Mouse (Mus musculus) right cerebral cortex, postnatal 14 days (tissue): ENCODE results near the gene Kmt5b.

Experiments
- DNase-seq: peaks from one replicate; pipeline ENCODE4 v3.0.0; 2022

The Kmt5b gene

GRCm38 (mm10) chr19:3768697-3769383 is 1.6 kb downstream of the Kmt5b start:
- DNase-seq: peak; percentile 90

GRCm38 (mm10) chr19:3769533-3769932 is 2.3 kb downstream of the Kmt5b start:
- no peak for DNase-seq

DNA sequence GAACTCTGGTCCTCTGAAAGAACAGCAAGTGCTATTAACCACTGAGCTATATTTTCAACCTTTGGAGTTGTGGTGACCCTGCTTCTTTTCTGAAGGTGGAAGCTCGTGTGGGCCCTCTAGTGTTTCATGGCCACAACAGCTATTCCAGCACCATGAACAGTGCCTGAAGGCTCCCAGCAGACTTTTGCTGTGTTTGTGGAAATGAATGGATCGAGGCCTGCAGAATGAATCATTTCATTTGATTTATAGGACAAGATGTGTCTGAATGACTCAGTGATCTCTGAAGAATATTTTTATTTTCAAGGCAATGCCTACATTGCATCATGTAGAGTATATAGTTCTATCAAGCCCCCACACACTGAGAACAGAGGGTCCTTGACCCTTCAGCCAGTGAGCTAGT is 6.9 kb downstream of the Kmt5b start:
- DNase-seq: no peak

DNA sequence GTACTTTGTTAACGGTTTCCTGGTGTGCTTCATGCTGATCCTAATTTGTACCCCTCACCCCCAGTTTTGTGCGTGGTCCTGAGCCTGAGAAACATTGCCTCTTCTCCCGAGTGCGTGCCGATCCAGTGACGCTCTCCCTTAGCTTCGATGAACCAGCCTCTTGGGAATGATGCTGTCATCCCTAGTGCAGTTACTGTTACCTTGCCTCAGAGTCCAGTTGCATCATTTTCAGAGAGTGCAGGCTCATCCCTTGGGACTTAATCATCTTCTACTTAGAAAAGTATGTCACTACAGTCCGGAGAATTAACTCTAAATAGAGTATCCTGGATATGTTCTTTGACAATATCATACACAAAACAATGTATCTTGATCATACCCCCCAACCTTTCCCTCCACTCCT is 11.5 kb downstream of the Kmt5b start:
- DNase-seq: no peak

GRCm38 (mm10) chr19:3790077-3790476 is 22.9 kb downstream of the Kmt5b start:
- DNase-seq: no peak

DNA sequence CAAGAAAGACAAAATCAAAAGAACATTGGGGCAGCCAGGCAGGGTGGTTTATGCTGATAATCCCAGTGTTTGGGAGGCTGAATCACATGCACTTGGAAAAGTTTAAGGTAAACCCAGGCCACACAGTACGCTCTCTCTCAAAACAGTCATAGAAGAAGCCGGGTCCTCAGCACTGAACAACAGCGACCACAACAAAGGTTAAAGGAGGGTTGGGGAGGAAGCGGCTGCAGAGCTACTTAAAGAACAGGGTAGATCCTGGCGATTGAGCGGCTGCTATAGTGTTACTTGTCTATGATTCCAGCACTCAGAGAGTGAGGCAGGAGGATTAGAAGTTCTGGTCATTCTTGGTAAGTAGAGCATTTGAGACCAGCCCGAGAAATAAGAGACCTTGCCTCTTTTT is 38.3 kb downstream of the Kmt5b start:
- no peak for DNase-seq

- DNase-seq: no peak
These were observed 43.5 kb downstream of the Kmt5b start for GRCm38 (mm10) chr19:3810536-3811233.

DNA sequence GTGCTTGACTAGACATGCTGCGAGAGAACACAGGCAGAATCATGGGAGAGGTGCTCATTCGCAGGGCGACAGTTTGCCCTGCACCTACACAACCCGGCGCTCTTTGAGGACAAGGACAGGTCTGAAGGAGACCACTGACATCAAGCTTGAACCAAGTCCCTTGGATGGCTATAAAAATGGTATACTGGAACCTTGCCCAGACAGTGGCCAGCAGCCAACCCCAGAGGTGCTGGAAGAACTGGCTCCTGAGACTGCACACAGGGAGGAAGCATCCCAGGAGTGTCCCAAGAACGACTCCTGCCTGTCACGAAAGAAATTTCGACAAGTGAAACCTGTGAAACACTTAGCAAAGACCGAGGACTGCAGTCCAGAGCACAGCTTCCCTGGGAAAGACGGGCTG is 47.2 kb downstream of the Kmt5b start:
- DNase-seq: no peak

DNA sequence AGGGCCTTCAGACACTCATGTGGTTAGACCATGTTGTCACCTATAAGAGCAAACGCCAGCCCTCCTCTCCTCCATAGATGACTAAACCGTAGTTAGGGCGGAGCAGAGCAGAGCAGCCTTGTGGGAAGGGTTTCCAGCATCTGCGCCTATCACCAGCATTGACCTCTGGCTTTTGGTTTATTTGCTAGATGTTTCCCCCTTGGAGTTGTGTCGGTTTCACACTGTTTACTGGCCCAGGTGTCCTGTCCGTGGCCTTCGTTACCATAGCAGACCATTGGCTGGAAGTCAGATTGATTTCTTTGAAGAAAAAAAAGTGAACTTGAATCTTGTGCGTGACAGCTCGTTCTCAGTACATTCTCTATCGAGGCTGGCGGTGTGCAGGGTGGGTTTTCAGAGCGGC is 48.6 kb downstream of the Kmt5b start:
- no peak for DNase-seq

DNA sequence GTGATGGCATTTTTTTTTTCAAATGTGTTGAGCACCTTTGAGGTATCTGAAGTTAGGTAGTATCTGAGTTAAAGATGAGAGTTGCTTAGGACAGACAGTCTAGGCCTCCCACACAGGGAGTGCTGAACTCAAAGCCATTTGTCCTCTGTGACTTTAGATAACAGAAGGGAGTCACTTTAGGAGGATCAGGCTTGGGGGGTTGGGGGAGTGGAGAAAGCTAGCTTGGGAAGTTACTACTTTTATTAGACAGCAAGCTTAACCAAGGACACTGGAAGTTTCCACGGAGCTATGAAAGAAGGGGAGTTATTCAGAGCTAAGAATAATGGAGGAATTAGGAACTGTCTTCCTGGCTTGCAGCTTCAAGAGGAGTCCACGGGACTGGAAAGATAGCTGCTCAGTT is 51.9 kb downstream of the Kmt5b start:
- no peak for DNase-seq

DNA sequence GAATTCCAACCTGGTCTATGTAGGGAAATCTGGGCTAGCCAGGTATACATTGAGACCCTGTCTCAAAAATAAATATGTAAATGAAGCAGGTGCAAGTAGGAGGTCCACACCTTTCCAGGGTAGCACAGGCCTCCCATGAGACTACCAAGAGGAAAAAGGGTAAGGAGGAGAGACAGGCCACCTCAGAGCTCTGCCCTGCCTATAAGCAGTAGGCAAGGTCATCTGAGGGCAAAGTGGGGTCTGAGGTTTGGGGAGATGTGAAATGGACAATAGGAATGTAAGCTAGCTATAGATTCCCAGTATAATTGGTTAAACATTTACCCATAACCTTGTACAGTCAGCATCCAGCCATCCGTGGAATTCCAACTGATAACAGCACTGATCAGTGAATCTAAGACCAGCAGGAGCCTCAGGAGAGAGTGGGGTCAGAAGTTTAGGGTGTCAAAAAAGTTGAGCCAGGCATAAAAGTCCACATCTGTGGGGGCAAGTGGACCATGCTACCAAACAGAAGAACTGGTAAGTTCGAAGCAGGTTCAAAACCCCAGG is 52.8 kb downstream of the Kmt5b start:
- DNase-seq: no peak

GRCm38 (mm10) chr19:3825044-3825443 is 57.8 kb downstream of the Kmt5b start:
- no peak for DNase-seq

GRCm38 (mm10) chr19:3829863-3830262 is 62.6 kb downstream of the Kmt5b start:
- DNase-seq: no peak

GRCm38 (mm10) chr19:3831716-3832115 is 64.5 kb downstream of the Kmt5b start:
- no peak for DNase-seq

GRCm38 (mm10) chr19:3832851-3833353 is 65.7 kb downstream of the Kmt5b start:
- DNase-seq: peak; percentile 18

DNA sequence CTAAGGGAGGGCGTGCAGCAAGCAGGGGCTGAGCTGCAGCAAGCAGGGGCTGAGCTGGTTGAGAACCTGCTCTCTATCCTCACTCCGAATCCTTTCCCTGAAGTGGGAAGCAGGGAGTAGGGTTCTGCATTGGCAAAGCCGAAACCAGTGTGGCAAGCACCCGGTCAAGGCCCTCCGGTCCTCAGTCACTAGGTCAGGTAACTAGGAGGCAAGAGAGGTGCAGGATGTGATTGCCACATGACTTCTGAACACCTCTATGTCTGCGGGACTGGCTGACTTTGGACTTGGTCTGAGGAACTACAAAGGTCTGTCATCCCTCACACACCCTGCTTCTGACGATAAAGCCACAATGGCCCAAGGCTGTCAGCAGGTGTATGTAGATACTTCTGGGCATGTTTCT is 67.1 kb downstream of the Kmt5b start:
- no peak for DNase-seq

DNA sequence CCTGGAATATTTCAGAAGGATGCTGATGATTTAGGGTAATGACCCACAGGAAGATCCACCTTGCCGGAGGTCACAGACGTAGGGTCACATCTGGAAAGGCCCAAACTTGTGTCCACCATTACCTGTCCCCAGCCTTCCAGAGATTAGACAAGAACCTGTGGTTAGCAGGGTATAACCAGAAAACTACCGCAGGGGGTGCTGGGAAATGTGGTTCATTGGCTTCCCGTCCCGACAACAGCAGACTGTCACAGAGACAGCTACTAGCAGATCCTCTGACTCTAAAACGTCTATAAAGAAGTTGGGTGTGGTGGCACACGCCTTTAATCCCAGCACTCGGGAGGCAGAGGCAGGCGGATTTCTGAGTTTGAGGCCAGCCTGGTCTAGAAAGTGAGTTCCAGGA is 69.6 kb downstream of the Kmt5b start:
- DNase-seq: no peak

- no peak for DNase-seq
These were observed 71.7 kb downstream of the Kmt5b start for GRCm38 (mm10) chr19:3838931-3839330.

DNA sequence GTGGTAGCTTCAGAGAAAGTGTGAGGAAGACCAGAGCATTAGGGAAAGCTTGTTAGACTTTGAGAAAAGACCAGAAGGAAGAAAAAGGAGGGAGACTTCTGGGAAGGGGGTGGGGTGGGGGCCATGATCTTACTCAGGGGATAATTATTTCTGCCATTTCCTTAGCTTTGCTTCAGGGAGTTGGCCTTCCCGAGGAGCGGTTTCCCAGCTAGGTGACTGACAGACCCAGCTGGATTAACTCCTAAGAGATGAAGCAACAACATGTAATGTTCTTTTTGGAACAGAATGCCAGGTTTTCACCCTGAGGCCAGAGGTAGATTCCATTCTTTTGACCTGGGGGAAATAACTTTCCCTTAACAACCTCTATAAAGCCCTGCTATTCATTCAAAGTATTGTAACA is 72.5 kb downstream of the Kmt5b start:
- DNase-seq: no peak

GRCm38 (mm10) chr19:3840214-3840651 is 73.0 kb downstream of the Kmt5b start:
- DNase-seq: no peak

DNA sequence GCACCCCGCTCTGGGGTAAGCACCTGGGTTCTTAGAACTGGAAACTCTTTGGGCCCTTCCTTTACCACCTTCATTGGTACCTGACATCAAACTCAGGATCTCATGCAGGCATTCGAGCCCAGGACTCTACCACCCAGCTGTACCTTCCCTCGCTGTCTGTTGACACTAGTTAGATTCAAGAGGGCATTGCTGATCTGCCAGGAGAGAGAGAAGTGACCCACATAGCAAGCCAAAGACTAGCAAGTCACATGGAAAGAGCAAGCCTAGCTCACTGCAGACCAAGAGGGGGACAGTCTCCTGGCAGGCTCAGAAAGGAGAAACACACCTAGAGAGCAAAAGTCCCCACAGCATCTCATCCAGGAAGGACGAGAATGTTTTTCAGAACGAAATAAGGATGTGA is 73.5 kb downstream of the Kmt5b start:
- DNase-seq: no peak

DNA sequence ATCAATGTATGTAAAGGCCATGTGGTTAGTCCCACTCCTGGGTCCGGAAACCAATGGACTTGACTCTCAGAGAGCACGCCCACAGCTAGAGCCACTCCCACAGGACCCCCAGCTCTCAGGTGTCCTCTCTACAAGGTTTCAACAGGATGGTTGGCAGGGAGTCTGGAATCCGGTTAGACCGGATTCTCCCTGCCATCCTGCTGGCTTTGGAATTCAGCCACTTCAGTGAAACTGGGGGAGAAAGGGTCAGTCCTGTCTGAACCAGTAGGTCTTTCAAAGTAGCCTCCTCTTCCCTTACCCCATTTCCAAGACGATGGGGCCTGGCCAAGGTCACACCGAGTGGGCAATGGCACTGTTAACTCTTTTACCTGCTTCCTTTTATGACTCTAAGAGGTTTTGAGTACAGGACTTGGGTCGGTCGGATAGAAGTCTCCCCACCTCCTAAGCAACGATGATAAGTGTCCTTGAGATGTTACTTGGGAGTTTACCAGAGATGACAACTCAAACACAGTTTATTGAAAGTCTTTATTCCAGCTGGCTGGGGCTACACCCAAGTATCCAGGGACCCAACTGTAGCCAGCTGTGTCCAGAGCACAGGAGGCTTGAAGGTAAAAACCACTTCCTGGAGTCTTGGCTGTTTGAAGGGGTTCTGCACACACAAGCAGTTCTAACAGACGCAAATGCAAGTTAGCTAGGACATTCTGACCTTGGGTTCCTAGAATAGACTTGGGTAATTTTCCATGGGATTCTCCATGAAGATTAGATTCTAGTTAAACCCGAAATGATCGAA is 75.3 kb downstream of the Kmt5b start:
- DNase-seq: no peak

- DNase-seq: no peak
These were observed 76.4 kb downstream of the Kmt5b start for GRCm38 (mm10) chr19:3843629-3844028.
